In the genomic region with DNA sequence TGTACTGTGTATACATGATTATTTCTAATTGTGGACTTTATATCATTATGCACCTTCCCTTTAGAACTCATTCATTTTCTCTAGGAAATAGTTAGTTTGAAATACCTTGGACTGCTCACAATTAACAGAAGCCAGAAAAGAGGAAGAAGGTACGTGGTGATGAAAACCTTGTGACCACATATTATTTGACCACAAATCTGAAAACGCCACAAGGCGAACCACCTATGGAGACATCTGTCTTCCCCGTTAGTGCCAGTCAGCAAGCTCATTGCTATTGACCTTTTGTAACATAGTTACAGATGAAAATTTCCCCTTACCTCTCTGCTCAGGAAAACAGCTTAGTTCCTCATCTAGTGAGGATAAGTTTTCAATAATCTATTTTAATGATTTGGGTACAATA, we compare ENCODE assay signal across 29 mouse cellular contexts. TPM values are rescaled to one million over a fixed set of nuclear protein-coding genes. Genes with fewer than 3 reads are reported as not detected.
A peak's percentile ranks its signal among the peaks of the same experiment; 100 is the strongest.
DNase-seq lines count a peak whose midpoint lies in the region; ATAC-seq and TF ChIP-seq lines count a peak whose summit lies in the region.
"Had no signal": no experiment of that assay in that cellular context is flagged by ENCODE, and none has a peak within 500 bp of the region (broad histone marks: within the 10 kb centered on the region; RNA-seq: fewer than 3 reads in every experiment).

No protein-coding gene starts in this region.

- no peaks in the 10 kb centered on the region for H3K27me3 ChIP-seq in forebrain, postnatal 0 days (ENCODE audit: insufficient read depth, low read length)
- H3K27me3 ChIP-seq: embryonic facial prominence, embryonic 13.5 days; forebrain, embryonic 12.5 days; forebrain, embryonic 15.5 days; heart, embryonic 13.5 days; hindbrain, embryonic 13.5 days; intestine, embryonic 15.5 days had no signal

- H3K9me3 ChIP-seq in forebrain, postnatal 0 days (ENCODE audit: low read length): 0 out of 2 replicates have a peak, but pooled peaks cover 3% of the 10 kb centered on the region
- H3K9me3 ChIP-seq: embryonic facial prominence, embryonic 13.5 days; forebrain, embryonic 12.5 days; forebrain, embryonic 15.5 days; heart, embryonic 10.5 days; hindbrain, embryonic 13.5 days; intestine, embryonic 15.5 days had no signal

- H3K4me2 ChIP-seq in forebrain, postnatal 0 days (ENCODE audit: low read depth): no peak overlapping the region
- H3K4me2 ChIP-seq: embryonic facial prominence, embryonic 13.5 days; forebrain, embryonic 12.5 days; forebrain, embryonic 15.5 days; heart, embryonic 13.5 days; hindbrain, embryonic 13.5 days; intestine, embryonic 15.5 days had no signal

- ATAC-seq in granulocyte monocyte progenitor cell, adult 5-6 weeks (replicated peaks; ENCODE audit: poor library complexity, severe bottlenecking): peak; percentile 91
- peak; percentile 88 for ATAC-seq in megakaryocyte progenitor cell, adult 5-6 weeks (replicated peaks; ENCODE audit: poor library complexity)
- no peak for ATAC-seq in forebrain, postnatal 0 days
- ATAC-seq: forebrain, embryonic 15.5 days; hindbrain, embryonic 16.5 days; intestine, embryonic 15.5 days; Patski had no signal

- H3K4me3 ChIP-seq in lung, adult 2 months (replicated peaks; ENCODE audit: extremely low read depth, low read depth, low read length): no peak overlapping the region
- H3K4me3 ChIP-seq in forebrain, postnatal 0 days (ENCODE audit: low read depth, low read length): no peak overlapping the region
- H3K4me3 ChIP-seq: embryonic facial prominence, embryonic 10.5 days; embryonic facial prominence, embryonic 13.5 days; erythroblast, embryonic 14.5 days; forebrain, embryonic 12.5 days; forebrain, embryonic 15.5 days; gastrocnemius, adult 2 months; heart, adult 2 months; heart, embryonic 10.5 days; heart, embryonic 13.5 days; hindbrain, embryonic 10.5 days; hindbrain, embryonic 13.5 days; intestine, embryonic 15.5 days had no signal

- no peak for TF ChIP-seq POLR2A in lung, adult 2 months (IDR thresholded peaks at IDR 0.05; ENCODE audit: borderline replicate concordance, extremely low read depth, low read depth, low read length)

- H3K9ac ChIP-seq in forebrain, postnatal 0 days: no peak overlapping the region
- H3K9ac ChIP-seq: embryonic facial prominence, embryonic 13.5 days; forebrain, embryonic 12.5 days; forebrain, embryonic 15.5 days; heart, embryonic 13.5 days; hindbrain, embryonic 13.5 days; intestine, embryonic 15.5 days had no signal

- WGBS in lung, adult 2 months: 83% methylated on average over 4 of the region's 4 CpGs
- 95% methylated on average over 4 of the region's 4 CpGs for WGBS in forebrain, postnatal 0 days

- no peak overlapping the region for H3K27ac ChIP-seq in forebrain, postnatal 0 days (ENCODE audit: low read depth, low read length)
- H3K27ac ChIP-seq: embryonic facial prominence, embryonic 10.5 days; embryonic facial prominence, embryonic 13.5 days; forebrain, embryonic 12.5 days; forebrain, embryonic 15.5 days; gastrocnemius, adult 2 months; heart, adult 2 months; heart, embryonic 10.5 days; heart, embryonic 13.5 days; hindbrain, embryonic 10.5 days; hindbrain, embryonic 13.5 days; intestine, embryonic 15.5 days had no signal

- H3K4me1 ChIP-seq in lung, adult 2 months (ENCODE audit: control insufficient read depth, insufficient read depth, low read length): no peaks in the 10 kb centered on the region
- no peaks in the 10 kb centered on the region for H3K4me1 ChIP-seq in forebrain, postnatal 0 days (ENCODE audit: insufficient read depth)
- H3K4me1 ChIP-seq: embryonic facial prominence, embryonic 13.5 days; heart, embryonic 10.5 days; intestine, embryonic 15.5 days had no signal

- no peaks in the 10 kb centered on the region for H3K36me3 ChIP-seq in forebrain, postnatal 0 days (ENCODE audit: insufficient read depth)
- H3K36me3 ChIP-seq: embryonic facial prominence, embryonic 10.5 days; embryonic facial prominence, embryonic 13.5 days; forebrain, embryonic 12.5 days; forebrain, embryonic 15.5 days; heart, embryonic 10.5 days; heart, embryonic 13.5 days; hindbrain, embryonic 10.5 days; hindbrain, embryonic 13.5 days; intestine, embryonic 15.5 days had no signal

- no peak for TF ChIP-seq CTCF in lung, adult 2 months (IDR thresholded peaks at IDR 0.05; ENCODE audit: insufficient read depth, low read length)
- TF ChIP-seq CTCF in forebrain, postnatal 0 days (IDR thresholded peaks at IDR 0.05; ENCODE audit: low read depth): no peak

- peak; percentile 1 for DNase-seq in thymus, postnatal 14 days
- no peak for DNase-seq in thymus, postnatal 4 days
- no peak for DNase-seq in layer of hippocampus, postnatal 36 days
- DNase-seq in lung, adult 2 months: no peak
- no peak for DNase-seq in forebrain, postnatal 0 days
- DNase-seq: adrenal gland, postnatal 14 days; cerebellum, adult 11 months; cerebellum, adult 2 months; cerebellum, adult 9-11 months; cerebellum, postnatal 25 days; embryo, embryonic 11 days; gastrocnemius, adult 2 months; gastrocnemius, postnatal 14 days; heart, adult 2 months; heart, postnatal 14 days had no signal

RNA-seq across cellular contexts. Expression of a gene that starts 20.4 kb away (rescaled TPM):
- 16.1 and 19.8 TPM in 2 replicates for total RNA-seq in granulocyte monocyte progenitor cell, adult 5-6 weeks (2014; fragmentation: Nextera tagmentation)
- total RNA-seq in granulocyte monocyte progenitor cell, adult 5-6 weeks (2017): 6.5 and 9.7 TPM in 2 replicates
- total RNA-seq in megakaryocyte progenitor cell, adult 5-6 weeks (2015): 15.3 and 20.5 TPM in 2 replicates
- 8.0 and 9.5 TPM in 2 replicates for total RNA-seq in megakaryocyte progenitor cell, adult 5-6 weeks (2017)
- total RNA-seq in layer of hippocampus, postnatal 36 days (2021): 10 to 100 TPM; 60.6 to 64.4 TPM
- 21.3 and 26.7 TPM in 2 replicates for polyA plus RNA-seq in lung, adult 2 months (2012; rRNA removed)
- total RNA-seq in forebrain, postnatal 0 days (2014; rRNA removed): 57.3 and 64.0 TPM in 2 replicates
- polyA plus RNA-seq in forebrain, postnatal 0 days (2015; fragmentation: Nextera tagmentation; extraction: Ambion mirVana): 16.5 and 20.8 TPM in 2 replicates
